Mouse (Mus musculus): ENCODE measurements at regions not wholly inside any gene's neighbourhood (a gene's known extent, or its start where the extent isn't known, plus 50 kb on each side); places are given as distances from the start of the nearest gene placed in this dataset.
A peak's percentile ranks its signal among the peaks of the same experiment; 100 is the strongest.

GRCm38 (mm10) chr5:75825576-75825975 is 152.7 kb downstream of the Kdr start:
- Histone ChIP-seq H3K4me2 (no peak overlapping the region), H3K27ac (no peak overlapping the region), H3K4me1 (peaks cover 13% of the 10 kb centered on the region; the same call in 1 of the 2 replicates), H3K9me3 (replicated peaks) (no peaks in the 10 kb centered on the region), H3K4me3 (replicated peaks) (no peak overlapping the region), H3K36me3 (no peaks in the 10 kb centered on the region), H3K27me3 (no peaks in the 10 kb centered on the region), H3K9ac (no peak overlapping the region)
- WGBS = 41% methylated on average over 5 of the region's 5 CpGs
- ATAC-seq (replicated peaks; ENCODE audit: low FRiP score) = no peak

GRCm38 (mm10) chr5:75824660-75825059 is 153.6 kb downstream of the Kdr start:
- no peak for ATAC-seq (replicated peaks; ENCODE audit: low FRiP score)
- H3K9me3 ChIP-seq (replicated peaks) = no peaks in the 10 kb centered on the region
- no peak overlapping the region for H3K9ac ChIP-seq
- no peak overlapping the region for H3K4me3 ChIP-seq (replicated peaks)
- no peak overlapping the region for H3K27ac ChIP-seq
- H3K4me2 ChIP-seq = no peak overlapping the region
- 85% methylated on average over 4 of the region's 4 CpGs for WGBS
- H3K36me3 ChIP-seq = no peaks in the 10 kb centered on the region
- H3K4me1 ChIP-seq = peaks cover 3% of the 10 kb centered on the region; the same call in 1 of the 2 replicates
- H3K27me3 ChIP-seq = no peaks in the 10 kb centered on the region

- 88% methylated on average over 3 of the region's 3 CpGs for WGBS
- no peak overlapping the region for H3K4me3 ChIP-seq (replicated peaks)
- no peak for ATAC-seq (replicated peaks; ENCODE audit: low FRiP score)
- H3K27ac ChIP-seq = no peak overlapping the region
- no peaks in the 10 kb centered on the region for H3K9me3 ChIP-seq (replicated peaks)
- no peaks in the 10 kb centered on the region for H3K36me3 ChIP-seq
- H3K4me2 ChIP-seq = no peak overlapping the region
- 0 out of 2 replicates have a peak, but pooled peaks cover 3% of the 10 kb centered on the region for H3K4me1 ChIP-seq
- no peaks in the 10 kb centered on the region for H3K27me3 ChIP-seq
- no peak overlapping the region for H3K9ac ChIP-seq
These were observed 154.6 kb downstream of the Kdr start for GRCm38 (mm10) chr5:75823646-75824045.

GRCm38 (mm10) chr5:75817396-75817795 is 160.9 kb downstream of the Kdr start:
- no peak for ATAC-seq (replicated peaks; ENCODE audit: low FRiP score)
- WGBS = 95% methylated on average over 13 of the region's 13 CpGs
- Histone ChIP-seq H3K4me1 (0 out of 2 replicates have a peak, but pooled peaks cover 1% of the 10 kb centered on the region), H3K27me3 (no peaks in the 10 kb centered on the region), H3K4me3 (replicated peaks) (no peak overlapping the region), H3K36me3 (no peaks in the 10 kb centered on the region), H3K9ac (no peak overlapping the region), H3K4me2 (no peak overlapping the region), H3K9me3 (replicated peaks) (no peaks in the 10 kb centered on the region), H3K27ac (no peak overlapping the region)

GRCm38 (mm10) chr5:75814393-75814984 is 163.8 kb downstream of the Kdr start:
- Histone ChIP-seq H3K4me3 (replicated peaks) (no peak overlapping the region), H3K27me3 (no peaks in the 10 kb centered on the region), H3K36me3 (no peaks in the 10 kb centered on the region), H3K9me3 (replicated peaks) (no peaks in the 10 kb centered on the region), H3K4me1 (peaks cover 8% of the 10 kb centered on the region), H3K4me2 (no peak overlapping the region), H3K27ac (0 out of 2 replicates have a peak overlapping the region, but pooled peaks have one; percentile 9), H3K9ac (no peak overlapping the region)
- ATAC-seq (replicated peaks; ENCODE audit: low FRiP score) = no peak
- 72% methylated on average over 12 of the region's 12 CpGs for WGBS

- no peaks in the 10 kb centered on the region for H3K36me3 ChIP-seq
- H3K4me3 ChIP-seq (replicated peaks) = no peak overlapping the region
- peaks cover 14% of the 10 kb centered on the region for H3K4me1 ChIP-seq
- no peak overlapping the region for H3K27ac ChIP-seq
- no peak overlapping the region for H3K9ac ChIP-seq
- H3K27me3 ChIP-seq = no peaks in the 10 kb centered on the region
- no peak overlapping the region for H3K4me2 ChIP-seq
- 20% methylated on average over 4 of the region's 4 CpGs for WGBS
- no peaks in the 10 kb centered on the region for H3K9me3 ChIP-seq (replicated peaks)
- no peak for ATAC-seq (replicated peaks; ENCODE audit: low FRiP score)
These were observed 165.6 kb downstream of the Kdr start for GRCm38 (mm10) chr5:75812686-75813085.

DNA sequence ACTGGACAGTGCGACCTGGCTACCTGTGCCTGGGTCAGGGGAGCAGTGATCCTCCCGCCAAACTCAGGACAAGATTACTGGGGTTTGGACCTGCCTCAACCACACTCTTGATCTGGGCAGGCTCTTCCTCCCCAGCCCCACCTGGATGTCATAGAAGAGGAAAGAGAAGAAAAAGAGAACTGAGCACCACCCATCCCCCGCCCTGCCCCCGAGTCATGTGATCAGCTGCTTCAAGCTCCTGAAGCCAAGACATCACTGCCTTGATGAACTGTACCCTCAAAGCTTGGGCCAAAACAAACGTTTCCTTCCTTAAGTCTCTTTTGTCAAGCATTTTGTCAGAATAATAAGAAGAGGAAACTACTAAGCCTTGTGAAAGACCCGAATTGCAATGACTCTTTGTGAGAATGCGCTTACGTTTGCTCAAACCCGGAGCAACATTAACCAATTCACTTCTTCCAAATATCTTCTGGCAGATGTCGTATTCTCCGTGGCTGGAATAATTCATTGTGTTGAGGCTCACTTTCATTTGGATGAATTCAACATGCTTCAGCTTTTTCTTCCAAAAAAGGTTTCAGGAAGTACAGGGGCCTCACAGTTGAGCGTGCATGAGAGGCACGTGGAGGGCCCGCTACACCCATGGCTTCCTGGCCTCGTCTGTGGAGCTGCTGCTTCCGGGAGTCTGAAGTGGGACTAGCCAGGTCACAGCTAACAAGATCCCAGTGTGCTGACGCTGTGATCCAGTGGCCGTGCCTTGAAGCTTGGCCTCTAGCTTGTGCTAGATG is 169.5 kb downstream of the Kdr start:
- ATAC-seq (replicated peaks; ENCODE audit: low FRiP score) = no peak
- WGBS = 76% methylated on average over 18 of the region's 18 CpGs
- Histone ChIP-seq H3K9me3 (replicated peaks) (no peaks in the 10 kb centered on the region), H3K36me3 (no peaks in the 10 kb centered on the region), H3K4me2 (no peak overlapping the region), H3K27ac (no peak overlapping the region), H3K9ac (no peak overlapping the region), H3K4me1 (peaks cover 14% of the 10 kb centered on the region), H3K27me3 (no peaks in the 10 kb centered on the region), H3K4me3 (replicated peaks) (no peak overlapping the region)

DNA sequence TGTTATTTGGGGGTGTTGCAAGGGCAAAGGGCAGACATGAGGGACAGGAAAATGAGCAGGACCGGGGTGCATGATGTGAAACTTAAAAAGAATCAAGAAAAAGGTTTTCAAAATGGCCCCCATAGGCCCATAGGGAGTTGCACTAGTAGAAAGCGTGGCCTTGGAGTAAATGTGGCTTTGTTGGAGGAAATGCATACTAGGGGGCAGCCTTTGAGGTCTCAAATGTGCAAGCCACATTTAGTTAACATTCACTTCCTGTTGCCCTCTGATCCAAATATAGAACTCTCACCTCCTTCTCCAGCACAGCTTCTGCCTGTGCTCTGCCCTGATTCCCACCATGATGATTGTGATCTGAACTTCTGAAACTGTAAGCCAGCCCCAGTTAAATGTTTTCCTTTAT is 173.2 kb downstream of the Kdr start:
- WGBS = 93% methylated on average over 2 of the region's 2 CpGs
- Histone ChIP-seq H3K27ac (no peak overlapping the region), H3K4me1 (peaks cover 8% of the 10 kb centered on the region), H3K27me3 (no peaks in the 10 kb centered on the region), H3K9me3 (replicated peaks) (no peaks in the 10 kb centered on the region), H3K4me3 (replicated peaks) (no peak overlapping the region), H3K4me2 (no peak overlapping the region), H3K9ac (no peak overlapping the region), H3K36me3 (no peaks in the 10 kb centered on the region)
- no peak for ATAC-seq (replicated peaks; ENCODE audit: low FRiP score)

DNA sequence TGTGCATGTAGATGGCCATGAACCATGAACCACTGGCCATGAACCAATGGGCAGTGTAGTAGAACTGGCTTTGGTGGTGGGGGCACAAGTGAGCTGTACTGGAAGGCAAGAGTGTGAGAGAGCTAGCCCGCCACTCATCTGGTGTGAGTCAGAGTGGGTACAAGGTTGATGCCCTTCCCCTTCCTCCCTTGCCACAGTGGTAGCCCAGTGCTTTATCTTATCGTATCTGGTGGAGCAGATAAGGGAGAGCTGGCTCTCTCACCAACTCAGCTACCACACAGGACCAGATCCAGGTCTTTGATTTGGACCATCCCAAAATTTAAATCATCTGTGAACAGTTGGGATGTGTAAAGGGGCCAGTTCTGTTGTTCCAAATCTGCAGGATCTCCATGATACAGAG is 173.9 kb downstream of the Kdr start:
- no peaks in the 10 kb centered on the region for H3K27me3 ChIP-seq
- H3K9ac ChIP-seq = no peak overlapping the region
- H3K4me2 ChIP-seq = no peak overlapping the region
- H3K27ac ChIP-seq = no peak overlapping the region
- H3K4me3 ChIP-seq (replicated peaks) = no peak overlapping the region
- H3K36me3 ChIP-seq = no peaks in the 10 kb centered on the region
- no peaks in the 10 kb centered on the region for H3K9me3 ChIP-seq (replicated peaks)
- no peak for ATAC-seq (replicated peaks; ENCODE audit: low FRiP score)
- H3K4me1 ChIP-seq = 0 out of 2 replicates have a peak, but pooled peaks cover 6% of the 10 kb centered on the region
- 97% methylated on average over 2 of the region's 2 CpGs for WGBS

DNA sequence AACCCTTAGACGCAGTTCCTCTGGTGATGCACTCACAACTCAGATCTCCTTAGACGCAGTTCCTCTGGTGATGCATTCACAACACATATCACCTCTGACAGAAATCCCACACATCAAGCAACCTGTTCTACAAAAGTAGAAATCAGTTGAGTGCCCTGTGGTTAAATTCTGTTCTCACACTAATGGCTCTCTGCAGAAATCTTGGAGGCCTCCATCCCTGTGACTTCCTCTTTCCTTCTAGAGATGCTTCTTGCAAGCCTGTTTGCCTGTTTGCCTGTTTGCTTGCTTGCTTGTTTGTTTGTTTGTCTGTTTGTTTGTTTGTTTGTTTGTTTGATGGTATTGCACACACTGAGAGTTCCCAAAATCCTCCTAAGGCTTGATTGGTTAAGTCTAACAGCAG is 175.2 kb downstream of the Kdr start:
- 95% methylated on average over 2 of the region's 2 CpGs for WGBS
- no peak for ATAC-seq (replicated peaks; ENCODE audit: low FRiP score)
- H3K27ac ChIP-seq = no peak overlapping the region
- no peak overlapping the region for H3K4me3 ChIP-seq (replicated peaks)
- no peaks in the 10 kb centered on the region for H3K4me1 ChIP-seq
- H3K9ac ChIP-seq = no peak overlapping the region
- H3K9me3 ChIP-seq (replicated peaks) = no peaks in the 10 kb centered on the region
- no peak overlapping the region for H3K4me2 ChIP-seq
- no peaks in the 10 kb centered on the region for H3K36me3 ChIP-seq
- H3K27me3 ChIP-seq = no peaks in the 10 kb centered on the region

DNA sequence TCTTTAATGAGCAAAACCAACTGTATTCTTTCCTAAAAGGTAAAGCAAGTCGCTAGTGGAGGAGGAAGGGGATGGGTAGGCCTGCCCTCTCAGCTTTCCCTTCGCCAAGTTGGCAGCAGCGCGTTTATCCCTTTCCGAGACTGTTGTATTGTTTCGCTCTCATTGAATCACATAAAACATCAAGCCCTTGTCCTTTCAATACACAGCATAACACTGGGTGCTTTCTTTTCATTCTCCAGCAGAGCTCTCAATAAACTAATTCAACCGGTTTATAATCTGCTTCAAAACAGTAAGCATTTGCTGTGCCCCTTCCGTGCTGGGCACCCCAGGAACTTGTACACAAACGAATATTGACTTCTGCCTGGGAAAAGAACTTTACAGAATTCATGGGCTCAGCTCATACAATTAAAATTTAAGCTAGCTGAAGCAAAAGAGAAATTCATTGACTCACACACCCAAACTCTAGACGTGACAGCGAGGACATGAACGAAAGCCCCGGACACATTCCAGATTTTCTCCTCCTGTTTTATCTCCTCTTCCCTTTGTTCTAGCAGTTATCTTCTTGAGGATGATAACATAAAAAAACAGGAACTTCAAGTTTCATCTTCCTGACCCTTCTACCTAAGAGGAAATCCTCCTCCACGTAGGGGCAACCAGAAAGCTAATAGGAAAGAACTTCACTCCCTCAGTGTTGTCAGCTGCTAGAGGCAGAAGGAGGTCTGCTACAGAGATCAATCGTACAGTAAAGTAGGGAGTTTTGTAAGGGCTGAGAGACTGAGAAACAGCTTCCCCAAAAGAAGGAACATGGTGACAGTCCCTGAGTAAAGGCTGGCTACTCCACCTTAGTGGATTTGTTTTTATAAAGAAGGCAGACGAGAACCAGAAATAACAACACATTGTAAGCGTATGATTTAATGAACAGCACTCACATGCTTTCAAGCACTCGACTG is 177.9 kb downstream of the Kdr start:
- 66% methylated on average over 18 of the region's 18 CpGs for WGBS
- no peak for ATAC-seq (replicated peaks; ENCODE audit: low FRiP score)
- H3K4me1 ChIP-seq = no peaks in the 10 kb centered on the region
- no peak overlapping the region for H3K4me2 ChIP-seq
- no peak overlapping the region for H3K27ac ChIP-seq
- H3K36me3 ChIP-seq = no peaks in the 10 kb centered on the region
- no peak overlapping the region for H3K4me3 ChIP-seq (replicated peaks)
- no peaks in the 10 kb centered on the region for H3K9me3 ChIP-seq (replicated peaks)
- no peak overlapping the region for H3K9ac ChIP-seq
- no peaks in the 10 kb centered on the region for H3K27me3 ChIP-seq

DNA sequence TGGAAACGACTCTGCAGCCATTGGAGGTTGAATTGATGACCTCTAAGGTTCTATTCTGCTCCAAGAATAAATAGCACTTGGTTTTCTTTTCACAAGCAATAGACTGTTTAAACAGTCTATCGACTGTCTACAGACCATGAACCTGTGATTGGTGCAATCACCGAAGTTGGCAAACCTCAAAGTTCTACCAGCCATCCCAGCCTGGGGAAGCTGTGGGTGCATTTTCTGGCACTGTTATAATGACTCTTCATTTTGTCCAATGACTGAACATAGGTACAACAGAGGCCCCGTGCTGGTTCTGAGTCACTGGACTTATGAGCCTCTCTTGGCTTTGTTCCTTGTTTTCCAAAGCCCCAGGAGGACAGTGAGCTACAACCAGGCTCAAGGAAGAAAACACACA is 178.6 kb downstream of the Kdr start:
- 70% methylated on average over 4 of the region's 4 CpGs for WGBS
- Histone ChIP-seq H3K9me3 (replicated peaks) (no peaks in the 10 kb centered on the region), H3K4me2 (no peak overlapping the region), H3K9ac (no peak overlapping the region), H3K4me1 (no peaks in the 10 kb centered on the region), H3K27ac (no peak overlapping the region), H3K27me3 (no peaks in the 10 kb centered on the region), H3K4me3 (replicated peaks) (no peak overlapping the region), H3K36me3 (no peaks in the 10 kb centered on the region)
- no peak for ATAC-seq (replicated peaks; ENCODE audit: low FRiP score)

Data from kidney, embryonic 15.5 days (tissue).